Mouse (Mus musculus) large intestine, adult 2 months (tissue): Measurements from ENCODE around the gene Lrrc75a. TPM values are rescaled to one million over a fixed set of nuclear protein-coding genes. Genes with fewer than 3 reads are reported as not detected.

ENCODE experiments used
- DNase-seq: peaks from one replicate; pipeline ENCODE4 v3.0.0-alpha.2; 2012; ENCODE audit warnings: low read depth, low spot score
- WGBS: fragments of 180-500 bp; shearing (Covaris S2); methylation state at CpG from one replicate; pipeline ENCODE4 v1.1.7; 2018; 5-methylcytosine and 5-hydroxymethylcytosine counted together
- polyA plus RNA-seq: library from polyadenylated mRNA; depleted of rRNA; stranded (reverse); fragments of >200 nt; gene quantifications from 2 replicates; pipeline ENCODE4 v1.2.3, GENCODE M21; 2012; rRNA removed

The Lrrc75a gene
- polyA plus RNA-seq, 1 experiment = 72.9 TPM

- WGBS = 87% methylated on average over 2 of the region's 2 CpGs
- DNase-seq = no peak
Observed at GRCm38 (mm10) chr11:62563590-62563989, 84.7 kb downstream of the Lrrc75a start.

- DNase-seq = no peak
Observed at GRCm38 (mm10) chr11:62560463-62561016, 87.8 kb downstream of the Lrrc75a start.

GRCm38 (mm10) chr11:62558961-62559646 is 89.2 kb downstream of the Lrrc75a start:
- no peak for DNase-seq
- 36% methylated on average over 6 of the region's 6 CpGs for WGBS

More at GRCm38 (mm10) chr11:62560463-62561016, 87.8 kb downstream of the Lrrc75a start:
- 30% methylated on average over 43 of the region's 43 CpGs for WGBS

- no peak for DNase-seq
- 75% methylated on average over 2 of the region's 2 CpGs for WGBS
Observed at GRCm38 (mm10) chr11:62558152-62558551, 90.2 kb downstream of the Lrrc75a start.

GRCm38 (mm10) chr11:62557205-62557604 is 91.1 kb downstream of the Lrrc75a start:
- DNase-seq = peak; percentile 47
- WGBS = 30% methylated on average over 5 of the region's 5 CpGs

- DNase-seq = no peak
Observed at GRCm38 (mm10) chr11:62555896-62556412, 92.4 kb downstream of the Lrrc75a start.

GRCm38 (mm10) chr11:62554934-62555517 is 93.3 kb downstream of the Lrrc75a start:
- DNase-seq = no peak

Other genes with a start within 250 kb of the Lrrc75a start
- gene Pigl, start 190.1 kb downstream of the Lrrc75a start, polyA plus RNA-seq = 7.3 and 13.1 TPM in 2 replicates
- gene Ncor1, start 190.0 kb downstream of the Lrrc75a start, polyA plus RNA-seq = 75.6 and 164 TPM in 2 replicates
- gene Cenpv, start 109.3 kb downstream of the Lrrc75a start, polyA plus RNA-seq = 116 and 140 TPM in 2 replicates
- gene Ubb, start 97.4 kb downstream of the Lrrc75a start, polyA plus RNA-seq = 1,797 and 2,293 TPM in 2 replicates
- gene Trpv2, start 74.0 kb downstream of the Lrrc75a start, polyA plus RNA-seq = 8.7 and 9.0 TPM in 2 replicates
- 36.1 and 46.8 TPM in 2 replicates for gene Mmgt2, start 141 bp upstream of the Lrrc75a start, polyA plus RNA-seq
- gene Zfp287, start 83.4 kb upstream of the Lrrc75a start, polyA plus RNA-seq = 0.78 and 1.3 TPM in 2 replicates
- not detected in 2 replicates for gene Gm10428, start 104.6 kb upstream of the Lrrc75a start, polyA plus RNA-seq
- 0.19 and 0.56 TPM in 2 replicates for gene Zfp286, start 140.9 kb upstream of the Lrrc75a start, polyA plus RNA-seq
- gene Trim16, start 171.7 kb upstream of the Lrrc75a start, polyA plus RNA-seq = 11.8 and 14.0 TPM in 2 replicates
- gene Fbxw10, start 198.5 kb upstream of the Lrrc75a start, polyA plus RNA-seq = 0.25 and 0.26 TPM in 2 replicates
- gene Tvp23b, start 230.9 kb upstream of the Lrrc75a start, polyA plus RNA-seq = 18.5 and 19.1 TPM in 2 replicates